Mouse (Mus musculus): ENCODE measurements around the gene Prkar2b. TPM values are rescaled to one million over a fixed set of nuclear protein-coding genes. Genes with fewer than 3 reads are reported as not detected.
"Not testable (repeated sequence)": the region's sequence is repeated elsewhere in the genome, so short reads cannot be mapped to it uniquely, and the experiment has no call there.

Gene Prkar2b
- polyA plus RNA-seq, 1 experiment from 2014 or later, result 34.0 TPM

GRCm38 (mm10) chr12:32011128-32011527, 50.0 kb downstream of the Prkar2b start:
- TF ChIP-seq CTCF (IDR thresholded peaks at IDR 0.05; ENCODE audit: low read depth) (no peak), EP300 (IDR thresholded peaks at IDR 0.05; ENCODE audit: low read depth) (no peak)
- Histone ChIP-seq H3K36me3 (replicated peaks; ENCODE audit: insufficient read depth, low read length) (0 out of 2 replicates have a peak, but pooled peaks cover 2% of the 10 kb centered on the region), H3K27ac (ENCODE audit: low read depth) (no peak overlapping the region), H3K9ac (replicated peaks) (no peak overlapping the region), H3K9me3 (ENCODE audit: low read length) (no peaks in the 10 kb centered on the region), H3K4me1 (ENCODE audit: insufficient read depth) (peaks cover 21% of the 10 kb centered on the region), H3K27me3 (ENCODE audit: insufficient read depth, low read length) (no peaks in the 10 kb centered on the region), H3K4me3 (ENCODE audit: low read depth, low read length) (no peak overlapping the region), H3K4me2 (ENCODE audit: low read depth, low read length) (no peak overlapping the region)
- DNase-seq (no peak), ATAC-seq (no peak)
- 82% methylated on average over 5 of the region's 5 CpGs for WGBS (ENCODE audit: insufficient replicate concordance)

- H3K9me3 ChIP-seq (ENCODE audit: low read length); ATAC-seq; H3K27ac ChIP-seq (ENCODE audit: low read depth); H3K27me3 ChIP-seq (ENCODE audit: insufficient read depth, low read length); H3K9ac ChIP-seq (replicated peaks); DNase-seq; H3K4me3 ChIP-seq (ENCODE audit: low read depth, low read length); H3K36me3 ChIP-seq (replicated peaks; ENCODE audit: insufficient read depth, low read length): not testable (repeated sequence)
- peak overlapping the region; percentile 55; the same call in 1 of the 2 replicates for H3K4me2 ChIP-seq (ENCODE audit: low read depth, low read length)
- H3K4me1 ChIP-seq (ENCODE audit: insufficient read depth), result peaks cover 17% of the 10 kb centered on the region
- WGBS (ENCODE audit: insufficient replicate concordance), result 26% methylated on average over 5 of the region's 6 CpGs
These were observed 51.1 kb downstream of the Prkar2b start for GRCm38 (mm10) chr12:32009985-32010369.

DNA sequence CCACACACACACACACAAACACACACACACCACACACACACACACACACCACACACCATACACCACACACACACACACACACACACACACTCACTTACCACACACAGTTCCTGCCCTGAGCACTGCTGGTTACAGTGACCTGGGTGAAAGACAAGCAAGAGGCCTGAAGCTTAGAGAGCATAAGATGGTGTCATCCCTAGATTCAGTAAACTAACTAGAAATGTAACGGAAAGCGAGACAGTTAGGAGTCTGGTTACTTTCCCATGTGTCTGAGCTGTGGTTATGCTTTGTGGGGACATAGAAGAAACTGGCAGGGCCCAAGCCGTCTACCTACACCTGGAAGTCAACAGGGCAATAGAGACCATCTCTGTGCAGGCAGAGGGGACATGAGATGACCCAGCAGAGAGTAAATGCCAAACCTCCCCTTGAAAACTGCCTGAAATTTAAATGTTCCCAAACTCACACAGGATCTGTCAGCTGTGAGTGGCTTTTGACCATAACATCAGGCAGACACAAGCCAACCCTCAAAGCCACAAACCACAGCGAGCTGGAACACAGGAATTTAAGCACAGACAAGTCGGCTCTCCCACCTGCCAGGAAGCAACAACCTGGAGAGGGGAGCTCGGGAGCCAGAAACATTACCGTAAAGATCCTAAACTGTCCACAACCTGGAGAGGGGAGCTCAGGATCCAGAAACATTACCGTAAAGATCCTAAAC, 51.7 kb downstream of the Prkar2b start:
- peak; percentile 18 for DNase-seq
- Histone ChIP-seq H3K27me3 (ENCODE audit: insufficient read depth, low read length) (no peaks in the 10 kb centered on the region), H3K4me1 (ENCODE audit: insufficient read depth) (peaks cover 17% of the 10 kb centered on the region), H3K27ac (ENCODE audit: low read depth) (peak overlapping the region; percentile 72), H3K9me3 (ENCODE audit: low read length) (no peaks in the 10 kb centered on the region), H3K36me3 (replicated peaks; ENCODE audit: insufficient read depth, low read length) (no peaks in the 10 kb centered on the region), H3K9ac (replicated peaks) (no peak overlapping the region), H3K4me3 (ENCODE audit: low read depth, low read length) (peak overlapping the region; percentile 20; the same call in 1 of the 2 replicates), H3K4me2 (ENCODE audit: low read depth, low read length) (peak overlapping the region; percentile 55)
- no peak for TF ChIP-seq EP300 (IDR thresholded peaks at IDR 0.05; ENCODE audit: low read depth)
- no peak for TF ChIP-seq CTCF (IDR thresholded peaks at IDR 0.05; ENCODE audit: low read depth)
- WGBS (ENCODE audit: insufficient replicate concordance), result 10% methylated on average over 8 of the region's 8 CpGs
- ATAC-seq, result peak; percentile 64

- peaks cover 17% of the 10 kb centered on the region for H3K4me1 ChIP-seq (ENCODE audit: insufficient read depth)
- 59% methylated on average over 5 of the region's 5 CpGs for WGBS (ENCODE audit: insufficient replicate concordance)
- no peak overlapping the region for H3K4me3 ChIP-seq (ENCODE audit: low read depth, low read length)
- no peak for ATAC-seq
- H3K27me3 ChIP-seq (ENCODE audit: insufficient read depth, low read length), result no peaks in the 10 kb centered on the region
- H3K36me3 ChIP-seq (replicated peaks; ENCODE audit: insufficient read depth, low read length), result no peaks in the 10 kb centered on the region
- H3K27ac ChIP-seq (ENCODE audit: low read depth), result no peak overlapping the region; the same call in 1 of the 2 replicates
- TF ChIP-seq EP300 (IDR thresholded peaks at IDR 0.05; ENCODE audit: low read depth), result no peak
- no peak for TF ChIP-seq CTCF (IDR thresholded peaks at IDR 0.05; ENCODE audit: low read depth)
- no peak overlapping the region for H3K9ac ChIP-seq (replicated peaks)
- DNase-seq, result peak; percentile 29
- H3K4me2 ChIP-seq (ENCODE audit: low read depth, low read length), result no peak overlapping the region
- no peaks in the 10 kb centered on the region for H3K9me3 ChIP-seq (ENCODE audit: low read length)
These were observed 52.4 kb downstream of the Prkar2b start for GRCm38 (mm10) chr12:32008728-32009127.

DNA sequence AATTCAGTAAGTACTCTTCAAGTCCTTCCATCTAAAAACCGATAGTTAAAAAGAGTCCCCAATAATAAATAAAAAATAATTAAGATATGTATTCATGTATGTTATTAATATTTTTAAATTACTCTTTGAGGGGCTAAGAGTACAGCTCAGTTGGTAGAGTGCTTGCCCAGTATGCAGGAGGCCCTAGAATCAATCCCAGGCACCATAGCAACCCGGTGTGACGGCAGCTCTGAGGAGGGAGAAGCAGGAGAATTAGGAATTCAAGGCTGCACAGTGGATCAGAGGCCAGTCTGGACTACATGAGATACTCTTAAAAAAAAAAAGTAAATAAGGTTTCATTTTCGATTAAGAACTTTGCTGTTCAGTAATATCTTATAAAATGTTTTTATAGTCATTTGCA, 53.5 kb downstream of the Prkar2b start:
- Histone ChIP-seq H3K4me1 (ENCODE audit: insufficient read depth) (peaks cover 17% of the 10 kb centered on the region), H3K27me3 (ENCODE audit: insufficient read depth, low read length) (no peaks in the 10 kb centered on the region), H3K4me3 (ENCODE audit: low read depth, low read length) (no peak overlapping the region), H3K9me3 (ENCODE audit: low read length) (no peaks in the 10 kb centered on the region), H3K4me2 (ENCODE audit: low read depth, low read length) (no peak overlapping the region), H3K36me3 (replicated peaks; ENCODE audit: insufficient read depth, low read length) (no peaks in the 10 kb centered on the region), H3K27ac (ENCODE audit: low read depth) (no peak overlapping the region), H3K9ac (replicated peaks) (no peak overlapping the region)
- ATAC-seq (no peak), DNase-seq (peak; percentile 4)
- 88% methylated on average over 4 of the region's 4 CpGs for WGBS (ENCODE audit: insufficient replicate concordance)
- TF ChIP-seq EP300 (IDR thresholded peaks at IDR 0.05; ENCODE audit: low read depth), result no peak
- no peak for TF ChIP-seq CTCF (IDR thresholded peaks at IDR 0.05; ENCODE audit: low read depth)

DNA sequence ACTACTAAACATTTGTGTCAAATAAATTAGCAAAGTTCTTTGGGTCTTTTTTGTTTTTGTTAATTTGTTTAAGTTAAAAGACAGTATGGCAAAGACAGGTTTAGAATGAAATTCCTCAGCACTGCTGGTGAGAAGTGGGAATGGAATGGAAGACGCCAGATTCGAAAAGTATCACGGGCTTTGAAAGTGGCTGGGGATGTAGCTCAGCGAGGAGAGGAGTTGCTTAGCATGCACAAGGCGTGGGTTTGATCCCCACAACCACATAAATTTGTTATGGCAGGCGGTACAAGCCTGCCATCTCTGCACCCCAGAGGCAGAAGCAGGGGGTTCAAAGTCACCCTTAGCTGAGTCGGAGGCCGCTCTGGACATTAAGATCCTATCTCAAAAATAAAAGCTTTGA, 54.1 kb downstream of the Prkar2b start:
- no peak for DNase-seq
- WGBS (ENCODE audit: insufficient replicate concordance), result 94% methylated on average over 8 of the region's 8 CpGs
- no peaks in the 10 kb centered on the region for H3K27me3 ChIP-seq (ENCODE audit: insufficient read depth, low read length)

More for the DNA sequence above, 54.1 kb downstream of the Prkar2b start:
- H3K9ac ChIP-seq (replicated peaks), result no peak overlapping the region
- H3K4me1 ChIP-seq (ENCODE audit: insufficient read depth), result peaks cover 17% of the 10 kb centered on the region
- ATAC-seq, result no peak
- H3K9me3 ChIP-seq (ENCODE audit: low read length), result no peaks in the 10 kb centered on the region
- no peak overlapping the region for H3K4me3 ChIP-seq (ENCODE audit: low read depth, low read length)
- no peak overlapping the region for H3K4me2 ChIP-seq (ENCODE audit: low read depth, low read length)
- no peaks in the 10 kb centered on the region for H3K36me3 ChIP-seq (replicated peaks; ENCODE audit: insufficient read depth, low read length)
- no peak overlapping the region for H3K27ac ChIP-seq (ENCODE audit: low read depth)
- TF ChIP-seq EP300 (IDR thresholded peaks at IDR 0.05; ENCODE audit: low read depth) (no peak), CTCF (IDR thresholded peaks at IDR 0.05; ENCODE audit: low read depth) (no peak)
